Mouse (Mus musculus) urinary bladder, adult 18-20 months (tissue): ENCODE results near the gene 4933427D14Rik.

Source experiments
- DNase-seq, 2 experiments: peaks; one replicate each; pipeline ENCODE4 v3.0.0; 2022; ENCODE audit warnings: low spot score in 2 of 2, mixed read lengths in 2 of 2

Gene 4933427D14Rik

GRCm38 (mm10) chr11:72145182-72145876, 61.9 kb downstream of the 4933427D14Rik start:
- no peak for DNase-seq

- DNase-seq: peak; percentile 31 to 73
These were observed 64.4 kb downstream of the 4933427D14Rik start for GRCm38 (mm10) chr11:72142889-72143288.

GRCm38 (mm10) chr11:72140198-72140597, 67.1 kb downstream of the 4933427D14Rik start:
- no peak for DNase-seq

GRCm38 (mm10) chr11:72136231-72136982, 70.9 kb downstream of the 4933427D14Rik start:
- DNase-seq: no peak

- DNase-seq: peak in 1 of 2 experiments; percentile 51
These were observed 71.7 kb downstream of the 4933427D14Rik start, which contains the start of gene Pitpnm3 for GRCm38 (mm10) chr11:72135383-72136158. Pitpnm3 (minus strand) TSS chr11:72135778.

GRCm38 (mm10) chr11:72134536-72135382, 72.5 kb downstream of the 4933427D14Rik start:
- DNase-seq: no peak

GRCm38 (mm10) chr11:72133075-72133474, 74.2 kb downstream of the 4933427D14Rik start:
- DNase-seq: no peak

GRCm38 (mm10) chr11:72132266-72132665, 75.0 kb downstream of the 4933427D14Rik start:
- DNase-seq: no peak

GRCm38 (mm10) chr11:72131697-72132096, 75.6 kb downstream of the 4933427D14Rik start:
- no peak for DNase-seq

- no peak for DNase-seq
These were observed 76.4 kb downstream of the 4933427D14Rik start for GRCm38 (mm10) chr11:72130905-72131304.

GRCm38 (mm10) chr11:72130472-72130871, 76.8 kb downstream of the 4933427D14Rik start:
- DNase-seq: no peak

- DNase-seq: no peak
These were observed 77.2 kb downstream of the 4933427D14Rik start for GRCm38 (mm10) chr11:72130021-72130420.

- no peak for DNase-seq
These were observed 78.0 kb downstream of the 4933427D14Rik start for GRCm38 (mm10) chr11:72129032-72129894.

GRCm38 (mm10) chr11:72127450-72128189, 79.6 kb downstream of the 4933427D14Rik start:
- DNase-seq: no peak

GRCm38 (mm10) chr11:72125781-72126180, 81.5 kb downstream of the 4933427D14Rik start:
- no peak for DNase-seq

GRCm38 (mm10) chr11:72123531-72123930, 83.7 kb downstream of the 4933427D14Rik start:
- no peak for DNase-seq

- no peak for DNase-seq
These were observed 86.9 kb downstream of the 4933427D14Rik start for GRCm38 (mm10) chr11:72120354-72120753.

GRCm38 (mm10) chr11:72118630-72119029, 88.6 kb downstream of the 4933427D14Rik start:
- DNase-seq: no peak

GRCm38 (mm10) chr11:72113296-72113695, 94.0 kb downstream of the 4933427D14Rik start:
- DNase-seq: no peak
